Mouse (Mus musculus) bone marrow macrophage, adult 2 months (primary cell): ENCODE data around the gene Samd14.

Source experiments
- CTCF ChIP-seq: IDR thresholded peaks from 2 replicates; pipeline ENCODE4 v1.5.1; 2012; ENCODE audit warnings: low read depth, mild to moderate bottlenecking, low read length, moderate library complexity
- POLR2A ChIP-seq: IDR thresholded peaks from 2 replicates; pipeline ENCODE4 v1.6.1; 2012; ENCODE audit warnings: mild to moderate bottlenecking, low read depth, low read length, borderline replicate concordance

DNA sequence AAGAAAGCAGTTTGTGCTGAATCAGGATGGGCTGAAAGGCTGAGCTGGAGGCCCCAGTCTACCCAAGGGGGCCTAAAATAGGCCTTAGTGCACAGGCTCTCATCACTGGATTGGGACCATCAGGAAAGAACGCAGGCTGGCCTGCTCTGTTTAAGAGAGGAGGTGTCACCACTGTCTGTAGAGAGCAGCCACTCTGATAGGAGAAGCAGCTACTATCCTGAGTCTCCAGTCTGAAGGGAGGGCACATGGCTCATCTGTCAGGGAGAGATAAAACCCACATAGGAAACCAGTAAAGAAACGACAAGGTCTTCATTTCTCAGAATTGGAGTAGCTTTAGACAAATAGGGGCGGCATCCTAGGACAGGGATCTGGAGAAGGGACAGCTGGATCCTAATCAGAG lies 2.4 kb downstream of the Samd14 start:
- TF ChIP-seq CTCF (no peak), POLR2A (no peak)
